In genomic region chr9:61933333-61933732, GRCm38 (mm10) we compare ENCODE assay signal across 26 mouse cellular contexts.
"Had no signal": no experiment of that assay in that cellular context is flagged by ENCODE, and none has a peak within 500 bp of the region (broad histone marks: within the 10 kb centered on the region; RNA-seq: fewer than 3 reads in every experiment).

No protein-coding gene starts in this region.

- H3K4me1 ChIP-seq: heart, embryonic 10.5 days; heart, embryonic 12.5 days; hindbrain, embryonic 13.5 days; hindbrain, embryonic 15.5 days; intestine, embryonic 15.5 days; kidney, embryonic 15.5 days; limb, embryonic 13.5 days; limb, embryonic 15.5 days had no signal

- DNase-seq: gastrocnemius, postnatal 14 days; gastrocnemius, postnatal 36 days; heart, adult 18-20 months; heart, postnatal 10 days; heart, postnatal 36 days; kidney, adult 11 months; kidney, adult 2 months; kidney, adult 9 months; kidney, postnatal 10 days; kidney, postnatal 25 days; kidney, postnatal 4 days; layer of hippocampus, adult 9-11 months; layer of hippocampus, postnatal 36 days; left cerebral cortex, postnatal 4 days had no signal

- ATAC-seq: hindbrain, postnatal 0 days; inflammation-experienced regulatory T-cells, adult 6 months; intestine, embryonic 15.5 days; liver, embryonic 12.5 days had no signal

- H3K9ac ChIP-seq: heart, embryonic 12.5 days; hindbrain, embryonic 13.5 days; hindbrain, embryonic 15.5 days; intestine, embryonic 15.5 days; kidney, embryonic 15.5 days; limb, embryonic 13.5 days; limb, embryonic 15.5 days; liver, embryonic 12.5 days; liver, embryonic 14.5 days had no signal

- H3K27ac ChIP-seq: heart, embryonic 10.5 days; hindbrain, embryonic 13.5 days; hindbrain, embryonic 15.5 days; hindbrain, postnatal 0 days; intestine, embryonic 15.5 days; kidney, embryonic 15.5 days; limb, embryonic 13.5 days; limb, embryonic 15.5 days; liver, embryonic 12.5 days; liver, embryonic 14.5 days had no signal

- H3K27me3 ChIP-seq: heart, embryonic 12.5 days; hindbrain, embryonic 13.5 days; hindbrain, embryonic 15.5 days; intestine, embryonic 15.5 days; kidney, embryonic 15.5 days; limb, embryonic 13.5 days; limb, embryonic 15.5 days; liver, embryonic 12.5 days had no signal

- H3K9me3 ChIP-seq: heart, embryonic 10.5 days; heart, embryonic 12.5 days; hindbrain, embryonic 13.5 days; hindbrain, embryonic 15.5 days; intestine, embryonic 15.5 days; kidney, embryonic 15.5 days; limb, embryonic 13.5 days; limb, embryonic 15.5 days; liver, embryonic 12.5 days had no signal

- H3K4me3 ChIP-seq: heart, embryonic 10.5 days; heart, embryonic 12.5 days; hindbrain, embryonic 13.5 days; hindbrain, embryonic 15.5 days; intestine, embryonic 15.5 days; kidney, embryonic 15.5 days; limb, embryonic 13.5 days; limb, embryonic 15.5 days; liver, embryonic 12.5 days had no signal

- H3K4me2 ChIP-seq: heart, embryonic 12.5 days; hindbrain, embryonic 13.5 days; hindbrain, embryonic 15.5 days; intestine, embryonic 15.5 days; kidney, embryonic 15.5 days; limb, embryonic 13.5 days; limb, embryonic 15.5 days; liver, embryonic 12.5 days had no signal

- H3K36me3 ChIP-seq: hindbrain, embryonic 15.5 days had no signal
